Mouse (Mus musculus) liver, embryonic 14.5 days (tissue): ENCODE measurements around the gene Gfy.

ENCODE experiments used
- CTCF ChIP-seq: IDR thresholded peaks from 2 replicates; pipeline ENCODE4 v1.5.1; 2016; ENCODE audit warnings: antibody characterized with exemption, low read depth, control low read depth
- EP300 ChIP-seq: IDR thresholded peaks from 2 replicates; pipeline ENCODE4 v1.6.1; 2016; ENCODE audit warnings: antibody characterized with exemption, low read depth

GRCm38 (mm10) chr7:45174567-45175280 lies 4.6 kb downstream of the Gfy start:
- TF ChIP-seq CTCF (no peak), EP300 (no peak)
